Mouse (Mus musculus) right cerebral cortex, postnatal 10 days (tissue): Measurements from ENCODE around the gene Itga7.
"Not testable (repeated sequence)": the region's sequence is repeated elsewhere in the genome, so short reads cannot be mapped to it uniquely, and the experiment has no call there.

Experiments used
- DNase-seq, 2 experiments: peaks; one replicate each; pipeline ENCODE4 v3.0.0; 2021; ENCODE audit warnings: low spot score in 2 of 2

The Itga7 gene

GRCm38 (mm10) chr10:128980644-128981365 lies 47.2 kb downstream of the Itga7 start:
- DNase-seq, result no peak

GRCm38 (mm10) chr10:128989131-128989530 lies 55.5 kb downstream of the Itga7 start, which contains the start of gene Olfr9:
Gene Olfr9 (plus strand): TSS chr10:128989431.
- not testable (repeated sequence) for DNase-seq

- DNase-seq, result not testable (repeated sequence)
These were observed 56.7 kb downstream of the Itga7 start for GRCm38 (mm10) chr10:128990129-128990850.

GRCm38 (mm10) chr10:128990994-128991393 lies 57.4 kb downstream of the Itga7 start:
- no peak for DNase-seq

- no peak for DNase-seq
These were observed 62.2 kb downstream of the Itga7 start for GRCm38 (mm10) chr10:128995796-128996195.

GRCm38 (mm10) chr10:128996523-128997040 lies 63.0 kb downstream of the Itga7 start:
- no peak for DNase-seq

- no peak for DNase-seq
These were observed 70.7 kb downstream of the Itga7 start for GRCm38 (mm10) chr10:129004032-129004920.
